Mouse (Mus musculus) spleen, adult 2 months (tissue): ENCODE data around the gene Hsf4.
"Not testable (repeated sequence)": the region's sequence is repeated elsewhere in the genome, so short reads cannot be mapped to it uniquely, and the experiment has no call there.

Experiments used
- CTCF ChIP-seq: fragments of 200-500 bp; IDR thresholded peaks from 2 replicates; pipeline ENCODE4 v1.5.1; 2011; ENCODE audit warnings: mild to moderate bottlenecking, inconsistent platforms; ENCODE audit not compliant: insufficient read depth, insufficient read length, insufficient replicate concordance; ENCODE audit errors: extremely low read depth
- POLR2A ChIP-seq: fragments of 200-500 bp; IDR thresholded peaks from 2 replicates; pipeline ENCODE4 v1.6.1; 2011; ENCODE audit warnings: low read depth, low read length, inconsistent platforms

DNA sequence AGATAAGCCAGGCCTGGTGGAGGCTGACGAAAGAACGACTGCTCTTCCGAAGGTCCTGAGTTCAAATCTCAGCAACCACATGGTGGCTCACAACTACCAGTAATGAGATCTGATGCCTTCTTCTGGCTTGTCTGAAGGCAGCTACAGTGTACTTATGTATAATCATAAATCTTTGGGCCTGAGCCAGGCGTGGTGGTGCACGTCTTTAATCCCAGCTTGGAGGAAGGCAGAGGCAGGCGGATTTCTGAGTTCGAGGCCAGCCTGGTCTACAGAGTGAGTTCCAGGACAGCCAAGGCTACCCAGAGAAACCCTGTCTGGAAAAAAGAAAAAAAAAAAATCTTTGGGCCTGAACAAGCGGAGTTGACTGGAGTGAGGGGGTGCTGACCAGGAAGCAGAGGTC lies 21.8 kb downstream of the Hsf4 start:
- not testable (repeated sequence) for TF ChIP-seq POLR2A, CTCF
